Mouse (Mus musculus) testis, adult 2 months (tissue): ENCODE measurements at regions not wholly inside any gene's neighbourhood (a gene's known extent, or its start where the extent isn't known, plus 50 kb on each side); places are given as distances from the start of the nearest gene placed in this dataset.

Experiments
- CTCF ChIP-seq: fragments of 200-500 bp; IDR thresholded peaks from 2 replicates; pipeline ENCODE4 v1.5.1; 2012; ENCODE audit warnings: low read depth, mild to moderate bottlenecking, inconsistent platforms, low read length, moderate library complexity; ENCODE audit not compliant: control insufficient read depth, insufficient read depth, insufficient replicate concordance
- POLR2A ChIP-seq: fragments of 200-500 bp; IDR thresholded peaks from 2 replicates; pipeline ENCODE4 v1.6.1; 2012; ENCODE audit warnings: low read depth, mild to moderate bottlenecking, inconsistent platforms, low read length, moderate library complexity; ENCODE audit not compliant: control insufficient read depth

DNA sequence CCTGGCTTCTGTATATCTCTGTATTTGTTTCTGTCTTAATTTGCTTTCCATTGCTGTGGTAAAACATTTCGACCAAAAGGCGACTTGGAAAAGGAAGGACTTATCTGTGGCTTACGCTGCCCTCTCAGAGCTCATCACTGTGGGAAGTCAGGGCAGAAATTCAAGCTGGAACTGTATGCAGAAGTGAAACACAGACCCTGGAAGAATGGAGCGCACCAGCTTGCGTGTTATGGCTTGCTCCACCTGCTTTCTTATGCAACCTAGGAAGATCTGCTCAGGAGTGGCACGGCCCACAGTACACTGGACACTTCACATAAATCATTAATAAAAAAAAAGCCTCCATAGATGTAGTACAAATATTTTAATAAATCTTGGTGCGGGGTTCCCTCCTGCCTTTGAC lies 630.0 kb upstream of the Gm19410 start:
- TF ChIP-seq CTCF (no peak), POLR2A (no peak)
